Mouse (Mus musculus) inflammation-experienced regulatory T-cells, adult 6 months (primary cell): ENCODE data around the gene Tmem192. TPM values are rescaled to one million over a fixed set of nuclear protein-coding genes. Genes with fewer than 3 reads are reported as not detected.

Source experiments
- ATAC-seq: one replicate; pipeline ENCODE4 v1.8.0; 2017
- polyA plus RNA-seq, 3 experiments: library from polyadenylated mRNA; unstranded; fragments of 100-300 nt; shearing (Covaris generic); gene quantifications; one replicate each; pipeline ENCODE4 v1.2.1; 2017

Tmem192 gene
- 10 to 100 TPM; 28.5 to 50.5 (median 48.8) TPM for polyA plus RNA-seq

GRCm38 (mm10) chr8:64946820-64947697 lies at the start of gene Tmem192:
TSS of gene Tmem192 (plus strand) at chr8:64947185.
- ATAC-seq, result peak; percentile 86

GRCm38 (mm10) chr8:64898710-64899109 lies 48.3 kb upstream of the Tmem192 start:
- no peak for ATAC-seq

DNA sequence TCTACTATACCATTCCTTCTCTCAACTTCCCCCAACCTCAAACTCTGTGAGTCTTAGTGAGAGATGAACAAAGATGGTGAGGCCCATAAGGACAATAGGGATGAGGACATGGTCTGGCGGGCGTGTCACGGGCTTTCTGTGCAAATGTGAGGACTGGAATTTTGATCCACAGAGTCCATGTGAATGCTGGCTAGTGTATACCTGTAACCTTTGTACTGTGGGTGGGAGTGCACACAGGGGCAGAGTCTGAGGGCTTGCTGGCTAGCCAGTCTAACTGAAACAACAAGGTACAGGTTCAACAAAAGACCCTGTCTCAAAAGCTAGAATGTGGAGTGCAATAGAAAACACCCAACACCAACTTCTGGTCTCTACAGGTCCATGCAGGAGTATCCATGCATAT lies 46.3 kb upstream of the Tmem192 start:
- ATAC-seq, result no peak

- no peak for ATAC-seq
Observed at GRCm38 (mm10) chr8:64901527-64902156, 45.3 kb upstream of the Tmem192 start.

GRCm38 (mm10) chr8:64902191-64902590 lies 44.8 kb upstream of the Tmem192 start:
- ATAC-seq, result no peak

- ATAC-seq, result no peak
Observed at GRCm38 (mm10) chr8:64903778-64904177, 43.2 kb upstream of the Tmem192 start.

- no peak for ATAC-seq
Observed at GRCm38 (mm10) chr8:64910026-64910425, 37.0 kb upstream of the Tmem192 start.

- no peak for ATAC-seq
Observed at GRCm38 (mm10) chr8:64916793-64917192, 30.2 kb upstream of the Tmem192 start.

- ATAC-seq, result no peak
Observed at GRCm38 (mm10) chr8:64923329-64923728, 23.7 kb upstream of the Tmem192 start.

DNA sequence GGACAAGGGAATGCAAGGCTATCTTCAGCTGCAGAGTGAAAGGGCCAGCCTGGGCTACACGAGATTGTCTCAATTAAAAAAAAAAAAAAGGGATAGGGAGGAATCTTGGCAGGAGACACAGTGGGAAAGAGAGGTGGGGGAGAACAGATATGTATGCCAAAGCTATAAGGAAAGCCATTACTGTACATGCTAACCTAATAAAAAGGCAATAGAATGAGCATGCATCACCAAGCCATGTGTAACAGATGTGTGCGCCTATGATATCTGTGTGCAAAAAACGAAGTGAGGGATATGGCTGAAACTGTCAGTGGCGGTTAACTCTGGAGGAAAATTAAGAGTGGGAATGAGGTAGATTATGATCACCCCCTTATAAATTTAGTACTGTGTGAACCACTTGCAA lies 21.2 kb upstream of the Tmem192 start:
- no peak for ATAC-seq

DNA sequence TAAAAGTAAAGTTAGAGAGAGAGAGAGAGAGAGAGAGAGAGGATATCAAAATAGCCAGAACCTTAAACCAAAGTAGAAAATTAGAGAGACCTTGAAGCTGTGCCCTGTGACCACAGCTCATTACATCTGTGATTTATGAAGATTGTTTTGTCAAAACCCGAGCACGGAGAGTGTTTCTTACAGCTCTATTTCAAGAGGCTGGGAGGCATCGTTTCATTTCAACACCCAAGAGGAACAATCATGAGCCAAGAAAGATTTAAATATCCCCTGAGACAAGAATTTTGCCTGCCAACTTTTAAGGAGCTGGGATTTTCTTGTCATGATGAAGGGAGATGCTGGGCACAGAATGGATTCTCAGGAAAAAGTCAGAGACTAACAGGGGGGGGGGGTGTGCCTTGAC lies 20.6 kb upstream of the Tmem192 start:
- ATAC-seq, result no peak

GRCm38 (mm10) chr8:64928938-64929337 lies 18.0 kb upstream of the Tmem192 start:
- ATAC-seq, result no peak

DNA sequence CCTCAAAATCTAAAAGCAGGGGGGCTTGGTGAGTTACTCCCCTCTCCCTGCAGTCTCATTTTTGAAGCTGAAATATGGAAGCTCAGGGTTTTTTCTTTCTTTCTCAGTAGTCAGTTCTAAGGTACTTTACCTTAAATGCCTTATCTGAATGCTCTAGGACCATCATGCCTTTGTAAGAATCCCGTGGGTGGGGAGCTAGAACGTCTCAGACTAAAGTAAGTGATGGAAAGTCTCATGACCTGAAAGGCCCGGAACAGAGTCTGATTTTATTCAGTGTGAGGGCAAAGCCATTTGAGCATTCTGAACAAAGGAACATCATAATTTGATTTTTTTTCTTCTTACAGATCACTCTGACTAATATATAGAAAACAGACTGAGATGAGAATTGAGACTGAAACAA lies 12.0 kb upstream of the Tmem192 start:
- ATAC-seq, result peak; percentile 85

DNA sequence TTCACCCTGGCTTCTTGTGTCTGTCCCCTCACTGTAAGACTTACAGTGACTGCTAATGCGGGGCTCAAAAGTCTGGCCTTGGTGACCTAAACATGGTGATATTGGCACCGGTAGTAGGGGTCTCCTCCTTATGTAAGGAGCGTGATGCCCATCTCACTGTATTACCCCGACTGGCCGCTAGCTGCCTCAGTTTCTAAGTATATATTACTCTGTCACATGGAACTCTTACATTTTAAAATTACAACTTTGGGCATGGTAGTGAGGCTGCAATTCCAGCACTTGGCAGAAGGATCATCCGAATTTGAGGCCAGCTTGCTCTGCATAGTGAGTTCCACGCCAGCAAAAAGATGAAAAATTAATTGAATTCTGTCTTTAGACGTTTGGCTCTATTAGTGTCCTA lies 6.0 kb upstream of the Tmem192 start:
- ATAC-seq, result no peak

DNA sequence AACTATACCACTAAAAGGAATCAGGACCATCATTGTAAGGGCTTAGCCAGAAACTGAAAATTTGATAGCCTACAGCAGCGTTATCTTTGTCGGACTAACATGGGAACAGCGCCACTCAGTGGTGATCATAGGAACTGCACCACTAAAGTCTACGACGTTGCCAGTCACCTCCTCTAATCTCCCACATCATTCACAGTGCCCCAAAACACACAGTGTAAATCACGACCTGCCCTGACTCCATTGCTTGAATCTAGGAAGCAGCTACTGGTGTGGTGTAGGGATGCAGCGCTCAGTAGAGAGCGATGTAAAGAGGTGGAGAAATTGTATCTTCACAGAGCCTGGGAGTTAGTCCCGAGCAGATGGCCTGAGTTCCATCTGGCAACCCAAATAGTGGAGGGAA lies 5.5 kb upstream of the Tmem192 start:
- ATAC-seq, result peak; percentile 62

DNA sequence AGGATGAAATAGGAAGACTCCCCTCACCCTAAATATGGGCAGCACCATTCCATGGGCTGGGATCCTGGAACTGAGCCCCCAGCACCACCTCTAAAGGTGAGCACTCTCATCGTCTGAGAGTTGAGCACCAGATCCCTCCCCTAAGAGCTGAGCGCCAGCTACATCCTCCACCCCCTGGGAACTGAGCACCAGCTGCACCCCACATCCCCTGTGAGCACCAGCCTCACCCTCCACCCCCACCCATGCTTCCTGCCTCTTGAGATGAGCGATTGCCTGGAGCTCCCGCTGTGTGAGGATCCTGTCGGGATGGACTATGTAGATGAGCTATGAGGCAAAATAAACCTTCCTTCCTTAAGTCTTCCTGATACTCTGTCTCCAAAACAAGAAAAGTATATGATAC lies 4.0 kb upstream of the Tmem192 start:
- ATAC-seq, result no peak

DNA sequence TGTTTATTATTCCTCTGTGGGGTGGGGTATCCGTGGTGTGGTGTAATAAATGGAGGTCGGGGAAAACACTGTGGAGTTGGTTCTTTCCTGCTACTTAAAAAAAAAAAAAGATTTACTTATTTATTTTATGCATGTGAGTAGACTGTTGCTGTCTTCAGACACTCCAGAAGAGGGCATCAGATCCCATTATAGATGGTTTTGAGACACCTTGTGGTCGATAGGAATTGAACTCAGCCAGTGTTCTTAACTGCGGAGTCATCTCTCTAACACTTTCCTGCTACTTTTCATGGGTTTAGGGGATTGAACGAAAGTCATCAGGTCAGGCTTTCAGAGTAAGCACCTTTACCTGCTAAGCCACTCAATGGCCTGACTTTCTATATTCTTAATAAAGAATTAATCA lies 2.2 kb upstream of the Tmem192 start:
- no peak for ATAC-seq

DNA sequence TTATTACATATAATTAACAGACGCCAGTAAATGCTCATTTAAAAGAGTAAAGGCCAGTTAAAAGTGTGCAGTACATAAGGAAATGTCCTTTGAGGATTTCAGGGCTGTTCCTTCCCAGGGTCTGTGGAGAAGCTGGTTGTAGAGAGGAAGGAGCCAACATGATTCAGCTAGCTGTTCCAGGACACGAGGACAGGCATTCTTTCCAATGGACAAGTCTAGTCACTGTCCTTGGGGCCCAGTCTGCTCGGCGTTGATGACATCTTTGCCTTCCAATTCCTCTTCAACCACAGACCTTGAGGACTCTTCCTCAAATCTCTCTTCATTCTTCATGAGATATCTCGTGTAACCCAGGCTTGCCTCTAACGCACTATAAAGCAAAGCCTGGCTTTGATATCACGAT lies 1.4 kb upstream of the Tmem192 start:
- ATAC-seq, result no peak

- ATAC-seq, result peak; percentile 60
Observed at GRCm38 (mm10) chr8:64946441-64946819, 555 bp upstream of the Tmem192 start.

GRCm38 (mm10) chr8:64947698-64948034 lies 681 bp downstream of the Tmem192 start:
- no peak for ATAC-seq

- no peak for ATAC-seq
Observed at GRCm38 (mm10) chr8:64948371-64948770, 1.4 kb downstream of the Tmem192 start.

DNA sequence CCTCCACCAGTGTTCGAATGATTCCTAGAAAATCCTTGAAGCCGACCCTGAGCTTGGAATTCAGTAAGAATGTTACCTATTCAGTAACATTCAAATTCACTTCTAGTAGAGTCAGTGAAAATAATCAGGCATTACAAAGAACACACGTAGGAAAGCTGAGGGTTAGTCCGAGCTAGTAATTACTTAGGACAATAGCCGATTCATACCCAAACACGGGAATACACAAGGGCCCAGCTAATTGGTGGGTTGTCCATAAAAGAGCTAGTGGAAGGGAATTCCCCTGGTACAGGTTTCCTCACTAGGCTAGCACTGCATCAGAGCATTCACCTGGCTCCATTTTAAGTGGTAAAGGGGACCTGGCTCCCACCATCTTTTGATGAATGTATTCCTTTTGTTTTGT lies 5.1 kb downstream of the Tmem192 start:
- ATAC-seq, result no peak

- no peak for ATAC-seq
Observed at GRCm38 (mm10) chr8:64959025-64959424, 12.0 kb downstream of the Tmem192 start.

DNA sequence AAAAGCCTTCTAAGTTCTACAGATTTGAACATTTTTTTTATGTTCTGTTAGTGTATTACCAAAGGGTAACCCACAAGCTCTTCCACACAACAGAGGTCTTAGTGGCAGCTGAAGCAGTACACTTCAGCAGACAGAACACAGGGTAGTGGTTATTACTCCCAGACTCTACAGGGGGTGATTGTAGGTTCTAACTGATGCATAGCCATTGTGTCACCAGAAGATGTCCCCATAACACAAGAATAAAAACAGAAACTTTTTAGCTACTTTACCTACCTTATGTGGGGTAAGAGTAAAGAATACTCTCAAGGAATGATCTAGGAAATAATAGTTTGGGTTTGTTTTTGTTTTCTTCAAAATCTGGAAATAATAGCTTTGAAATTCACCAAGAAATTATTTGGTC lies 15.9 kb downstream of the Tmem192 start:
- ATAC-seq, result peak; percentile 67
